Comparison of ENCODE assay signal across 17 mouse cellular contexts in genomic region chr7:30060341-30060740, GRCm38 (mm10). TPM values are rescaled to one million over a fixed set of nuclear protein-coding genes. Genes with fewer than 3 reads are reported as not detected.
"Had no signal": no experiment of that assay in that cellular context is flagged by ENCODE, and none has a peak within 500 bp of the region (broad histone marks: within the 10 kb centered on the region; RNA-seq: fewer than 3 reads in every experiment).

No protein-coding gene starts in this region.

- H3K27ac ChIP-seq: left cerebral cortex, adult 2 months; liver, embryonic 13.5 days; lung, embryonic 15.5 days; macrophage; midbrain, embryonic 15.5 days; neural tube, embryonic 12.5 days had no signal

- H3K4me2 ChIP-seq: liver, embryonic 13.5 days; lung, embryonic 15.5 days; midbrain, embryonic 11.5 days; midbrain, embryonic 15.5 days; neural tube, embryonic 12.5 days had no signal

- H3K9me3 ChIP-seq: liver, embryonic 13.5 days; lung, embryonic 15.5 days; midbrain, embryonic 15.5 days; neural tube, embryonic 12.5 days had no signal

- H3K9ac ChIP-seq: liver, embryonic 13.5 days; liver, postnatal 0 days; lung, embryonic 15.5 days; midbrain, embryonic 15.5 days; neural tube, embryonic 12.5 days had no signal

- ATAC-seq: liver, postnatal 0 days; midbrain, embryonic 15.5 days had no signal

- H3K4me1 ChIP-seq: liver, embryonic 13.5 days; lung, embryonic 15.5 days; megakaryocyte, embryonic 14.5 days; midbrain, embryonic 15.5 days; neural tube, embryonic 12.5 days had no signal

- H3K27me3 ChIP-seq: liver, embryonic 13.5 days; lung, embryonic 15.5 days; megakaryocyte, embryonic 14.5 days; midbrain, embryonic 15.5 days; neural tube, embryonic 12.5 days had no signal

- H3K4me3 ChIP-seq: left cerebral cortex, adult 2 months; liver, embryonic 13.5 days; lung, embryonic 15.5 days; megakaryocyte, embryonic 14.5 days; midbrain, embryonic 15.5 days; neural tube, embryonic 12.5 days had no signal

- DNase-seq: kidney, postnatal 25 days; liver; liver, embryonic 13.5 days; liver, postnatal 0 days; lung, postnatal 14 days; spleen, adult 18-20 months; thymus, adult 18-20 months; thymus, postnatal 14 days had no signal

RNA-seq across cellular contexts. Expression of gene Gm26920, which starts 29.9 kb away (rescaled TPM):
- total RNA-seq: monocyte, adult 5-6 weeks; neutrophil, adult 5-6 weeks had no signal
- polyA plus RNA-seq: liver, embryonic 13.5 days; liver, postnatal 0 days; macrophage had no signal

RNA-seq across cellular contexts. Expression of gene Zfp566, which starts 30.0 kb away (rescaled TPM):
- total RNA-seq: monocyte, adult 5-6 weeks had no signal
